Mouse (Mus musculus): ENCODE data around the gene Nav2.

The Nav2 gene

GRCm38 (mm10) chr7:49209526-49209925 is 301.0 kb downstream of the Nav2 start:
- no peak for DNase-seq (ENCODE audit: low read depth)

- DNase-seq (ENCODE audit: low read depth): no peak
These were observed 302.2 kb downstream of the Nav2 start for GRCm38 (mm10) chr7:49210721-49211120.

- peak; percentile 63 for DNase-seq (ENCODE audit: low read depth)
These were observed 304.5 kb downstream of the Nav2 start for GRCm38 (mm10) chr7:49213011-49213410.

GRCm38 (mm10) chr7:49217786-49218185 is 309.3 kb downstream of the Nav2 start:
- DNase-seq (ENCODE audit: low read depth): no peak

- DNase-seq (ENCODE audit: low read depth): no peak
These were observed 317.2 kb downstream of the Nav2 start for GRCm38 (mm10) chr7:49225741-49226140.

- DNase-seq (ENCODE audit: low read depth): no peak
These were observed 324.5 kb downstream of the Nav2 start for GRCm38 (mm10) chr7:49232969-49233368.

GRCm38 (mm10) chr7:49234288-49234687 is 325.8 kb downstream of the Nav2 start:
- no peak for DNase-seq (ENCODE audit: low read depth)

- no peak for DNase-seq (ENCODE audit: low read depth)
These were observed 326.8 kb downstream of the Nav2 start for GRCm38 (mm10) chr7:49235271-49235681.

GRCm38 (mm10) chr7:49235821-49236220 is 327.3 kb downstream of the Nav2 start:
- DNase-seq (ENCODE audit: low read depth): no peak

- DNase-seq (ENCODE audit: low read depth): no peak
These were observed 331.9 kb downstream of the Nav2 start for GRCm38 (mm10) chr7:49240461-49240860.

GRCm38 (mm10) chr7:49241229-49241751 is 332.8 kb downstream of the Nav2 start:
- DNase-seq (ENCODE audit: low read depth): no peak

GRCm38 (mm10) chr7:49242261-49242660 is 333.7 kb downstream of the Nav2 start:
- DNase-seq (ENCODE audit: low read depth): no peak

GRCm38 (mm10) chr7:49243079-49243478 is 334.6 kb downstream of the Nav2 start:
- DNase-seq (ENCODE audit: low read depth): no peak

- peak; percentile 74 for DNase-seq (ENCODE audit: low read depth)
These were observed 337.2 kb downstream of the Nav2 start for GRCm38 (mm10) chr7:49245537-49246239.

GRCm38 (mm10) chr7:49246240-49246578 is 337.7 kb downstream of the Nav2 start:
- no peak for DNase-seq (ENCODE audit: low read depth)

GRCm38 (mm10) chr7:49246584-49247481 is 338.3 kb downstream of the Nav2 start:
- no peak for DNase-seq (ENCODE audit: low read depth)

GRCm38 (mm10) chr7:49247744-49248331 is 339.3 kb downstream of the Nav2 start:
- peak; percentile 64 for DNase-seq (ENCODE audit: low read depth)

GRCm38 (mm10) chr7:49248333-49249086 is 340.0 kb downstream of the Nav2 start:
- DNase-seq (ENCODE audit: low read depth): peak; percentile 81

GRCm38 (mm10) chr7:49249462-49249861 is 340.9 kb downstream of the Nav2 start:
- no peak for DNase-seq (ENCODE audit: low read depth)

- DNase-seq (ENCODE audit: low read depth): peak; percentile 73
These were observed 341.5 kb downstream of the Nav2 start for GRCm38 (mm10) chr7:49249996-49250395.

- DNase-seq (ENCODE audit: low read depth): no peak
These were observed 342.2 kb downstream of the Nav2 start for GRCm38 (mm10) chr7:49250581-49251307.

Measured in fibroblast of lung, adult 2 months (primary cell).